Mouse (Mus musculus): ENCODE data around the gene Ap5s1.
"Not testable (repeated sequence)": the region's sequence is repeated elsewhere in the genome, so short reads cannot be mapped to it uniquely, and the experiment has no call there.

Gene Ap5s1

GRCm38 (mm10) chr2:131215941-131216858, 9.3 kb downstream of the Ap5s1 start:
- in situ Hi-C loops (cut with MboI; ENCODE audit: low sequenced_read_pairs): no loop called here

GRCm38 (mm10) chr2:131220030-131220429, 13.2 kb downstream of the Ap5s1 start:
- in situ Hi-C loops (cut with MboI; ENCODE audit: low sequenced_read_pairs): no loop called here

- in situ Hi-C loops (cut with MboI; ENCODE audit: low sequenced_read_pairs): no loop called here
Observed at GRCm38 (mm10) chr2:131221853-131222515, 15.1 kb downstream of the Ap5s1 start.

GRCm38 (mm10) chr2:131222562-131222961, 15.7 kb downstream of the Ap5s1 start:
- in situ Hi-C loops (cut with MboI; ENCODE audit: low sequenced_read_pairs): no loop called here

- in situ Hi-C loops (cut with MboI; ENCODE audit: low sequenced_read_pairs): no loop called here
Observed at GRCm38 (mm10) chr2:131223569-131223968, 16.7 kb downstream of the Ap5s1 start.

- in situ Hi-C loops (cut with MboI; ENCODE audit: low sequenced_read_pairs): no loop called here
Observed at GRCm38 (mm10) chr2:131225178-131225577, 18.3 kb downstream of the Ap5s1 start.

GRCm38 (mm10) chr2:131226669-131227068, 19.8 kb downstream of the Ap5s1 start:
- in situ Hi-C loops (cut with MboI; ENCODE audit: low sequenced_read_pairs): not testable (repeated sequence)

- in situ Hi-C loops (cut with MboI; ENCODE audit: low sequenced_read_pairs): no loop called here
Observed at GRCm38 (mm10) chr2:131227243-131227642, 20.4 kb downstream of the Ap5s1 start.

- in situ Hi-C loops (cut with MboI; ENCODE audit: low sequenced_read_pairs): no loop called here
Observed at GRCm38 (mm10) chr2:131232558-131232957, 25.7 kb downstream of the Ap5s1 start.

GRCm38 (mm10) chr2:131233307-131234126, 26.6 kb downstream of the Ap5s1 start, which contains the start of gene Mavs:
Gene Mavs (plus strand): TSS chr2:131234063.
- in situ Hi-C loops (cut with MboI; ENCODE audit: low sequenced_read_pairs): no loop called here

- in situ Hi-C loops (cut with MboI; ENCODE audit: low sequenced_read_pairs): no loop called here
Observed at GRCm38 (mm10) chr2:131234127-131234650, 27.3 kb downstream of the Ap5s1 start.

- in situ Hi-C loops (cut with MboI; ENCODE audit: low sequenced_read_pairs): no loop called here
Observed at GRCm38 (mm10) chr2:131234970-131235635, 28.2 kb downstream of the Ap5s1 start.

- in situ Hi-C loops (cut with MboI; ENCODE audit: low sequenced_read_pairs): no loop called here
Observed at GRCm38 (mm10) chr2:131242180-131242579, 35.3 kb downstream of the Ap5s1 start.

- in situ Hi-C loops (cut with MboI; ENCODE audit: low sequenced_read_pairs): no loop called here
Observed at GRCm38 (mm10) chr2:131242929-131243328, 36.1 kb downstream of the Ap5s1 start.

GRCm38 (mm10) chr2:131253681-131254328, 46.9 kb downstream of the Ap5s1 start:
- in situ Hi-C loops (cut with MboI; ENCODE audit: low sequenced_read_pairs): loop anchor here (10.0 kb wide), 1 partner anchor 159 kb away; no protein-coding TSS in a partner anchor

GRCm38 (mm10) chr2:131254329-131254713, 47.4 kb downstream of the Ap5s1 start:
- in situ Hi-C loops (cut with MboI; ENCODE audit: low sequenced_read_pairs): loop anchor here (10.0 kb wide), 1 partner anchor 160 kb away; no protein-coding TSS in a partner anchor

GRCm38 (mm10) chr2:131255738-131256137, 48.9 kb downstream of the Ap5s1 start:
- in situ Hi-C loops (cut with MboI; ENCODE audit: low sequenced_read_pairs): loop anchor here (10.0 kb wide), 1 partner anchor 161 kb away; no protein-coding TSS in a partner anchor

GRCm38 (mm10) chr2:131258693-131259092, 51.8 kb downstream of the Ap5s1 start:
- in situ Hi-C loops (cut with MboI; ENCODE audit: low sequenced_read_pairs): loop anchor here (10.0 kb wide), 1 partner anchor 164 kb away; no protein-coding TSS in a partner anchor

GRCm38 (mm10) chr2:131260544-131261307, 53.8 kb downstream of the Ap5s1 start:
- in situ Hi-C loops (cut with MboI; ENCODE audit: low sequenced_read_pairs): no loop called here

All from CH12F3 (cell line).